ENCODE assay signal across 23 mouse cellular contexts in genomic region chr6:102586056-102586455, GRCm38 (mm10). TPM values are rescaled to one million over a fixed set of nuclear protein-coding genes. Genes with fewer than 3 reads are reported as not detected.
A peak's percentile ranks its signal among the peaks of the same experiment; 100 is the strongest.
DNase-seq lines count a peak whose midpoint lies in the region; TF ChIP-seq lines count a peak whose summit lies in the region.
"Had no signal": no experiment of that assay in that cellular context is flagged by ENCODE, and none has a peak within 500 bp of the region (broad histone marks: within the 10 kb centered on the region; RNA-seq: fewer than 3 reads in every experiment).

No protein-coding gene starts in this region.

- H3K9me3 ChIP-seq in CH12.LX (replicated peaks; ENCODE audit: low read length) (peaks cover 32% of the 10 kb centered on the region), ES-E14 (ENCODE audit: control insufficient read depth, insufficient read depth, low read depth, low read length) (0 out of 2 replicates have a peak, but pooled peaks cover 2% of the 10 kb centered on the region), MEL (replicated peaks; ENCODE audit: insufficient read depth, low read length) (no peaks in the 10 kb centered on the region)
- H3K9me3 ChIP-seq: G1E had no signal

- H3K4me3 ChIP-seq in CH12.LX (replicated peaks in 1 of 3; ENCODE audit: low read depth in 2 of 3, low read length in 2 of 3, poor library complexity in 1 of 3) (no peak overlapping the region), ES-E14 (ENCODE audit: insufficient read depth in 1 of 2, low read depth in 1 of 2, low read length in 2 of 2, poor library complexity in 1 of 2, severe bottlenecking in 1 of 2) (no peak overlapping the region), MEL (ENCODE audit: control insufficient read depth in 1 of 2, insufficient read depth in 1 of 2, low read depth in 2 of 2, low read length in 2 of 2) (no peak overlapping the region)

- no peaks in the 10 kb centered on the region for H3K79me2 ChIP-seq in CH12.LX (replicated peaks; ENCODE audit: control insufficient read depth, extremely low read depth, insufficient read depth, poor library complexity, severe bottlenecking)
- H3K79me2 ChIP-seq in MEL (ENCODE audit: control insufficient read depth, insufficient read depth, low read length, poor library complexity) = no peaks in the 10 kb centered on the region

- dilution Hi-C loops in CH12.LX (cut with MboI; ENCODE audit: extremely low pct_ligation_motif_present, extremely low pct_unique_long_range_greater_than_20kb, low sequenced_read_pairs) = no loop called here

- TF ChIP-seq POLR2A in CH12.LX (IDR thresholded peaks at IDR 0.05; ENCODE audit: low read depth, low read length) (no peak), MEL (IDR thresholded peaks at IDR 0.05; ENCODE audit: control insufficient read depth in 1 of 2, insufficient read depth in 1 of 2, low read depth in 1 of 2, low read length in 2 of 2, poor library complexity in 1 of 2) (no peak)

- no peak overlapping the region for H3K9ac ChIP-seq in CH12.LX (ENCODE audit: insufficient read depth, low read depth)
- H3K9ac ChIP-seq in ES-E14 (ENCODE audit: insufficient read depth, low read depth, low read length, poor library complexity, severe bottlenecking) = no peak overlapping the region
- no peak overlapping the region for H3K9ac ChIP-seq in MEL (ENCODE audit: control insufficient read depth, low read depth, low read length, poor library complexity, severe bottlenecking)

- TF ChIP-seq RAD21 in CH12.LX (IDR thresholded peaks at IDR 0.05; ENCODE audit: low read depth, low read length) (no peak), MEL (IDR thresholded peaks at IDR 0.05; ENCODE audit: low read depth, low read length) (no peak)

- DNase-seq in CH12.LX (ENCODE audit: extremely low read depth) = no peak
- no peak for DNase-seq in ES-E14 (ENCODE audit: low read depth, low spot score)
- no peak for DNase-seq in MEL (ENCODE audit: low read depth, low spot score)
- DNase-seq in gastrocnemius, postnatal 25 days = no peak
- no peak for DNase-seq in embryo, embryonic 9.5 days (ENCODE audit: extremely low spot score)
- DNase-seq in cerebellum, adult 11 months = no peak
- DNase-seq: adrenal gland, adult 2 months; adrenal gland, adult 8-10 months; adrenal gland, postnatal 10 days; adrenal gland, postnatal 14 days; adrenal gland, postnatal 25 days; adrenal gland, postnatal 36 days; B cell, adult 2 months; cerebellum, adult 11-12 months; cerebellum, adult 18-20 months; cerebellum, adult 2 months; cerebellum, adult 8-10 months; cerebellum, adult 9-10 months; cerebellum, adult 9-11 months had no signal

- H3K27ac ChIP-seq in CH12.LX (ENCODE audit: insufficient read depth, low read depth) (no peak overlapping the region), ES-E14 (ENCODE audit: insufficient read depth, low read depth, low read length, poor library complexity, severe bottlenecking) (no peak overlapping the region), MEL (ENCODE audit: control insufficient read depth, low read depth, low read length) (no peak overlapping the region)

- no peaks in the 10 kb centered on the region for H3K27me3 ChIP-seq in CH12.LX (replicated peaks)
- H3K27me3 ChIP-seq in MEL (ENCODE audit: control insufficient read depth in 1 of 2, insufficient read depth in 2 of 2, low read length in 2 of 2) = no peaks in the 10 kb centered on the region
- H3K27me3 ChIP-seq: Patski had no signal

- no peak overlapping the region for H3K4me2 ChIP-seq in CH12.LX (ENCODE audit: insufficient read depth, low read depth, poor library complexity, severe bottlenecking)

- no peaks in the 10 kb centered on the region for H3K36me3 ChIP-seq in CH12.LX (replicated peaks in 1 of 2; ENCODE audit: control insufficient read depth in 1 of 2, insufficient read depth in 1 of 2, low read length in 1 of 2)
- no peaks in the 10 kb centered on the region for H3K36me3 ChIP-seq in ES-E14 (ENCODE audit: control insufficient read depth, insufficient read depth, low read length, poor library complexity, severe bottlenecking)
- H3K36me3 ChIP-seq in MEL (ENCODE audit: control insufficient read depth in 1 of 2, insufficient read depth in 2 of 2, low read length in 2 of 2) = no peaks in the 10 kb centered on the region
- H3K36me3 ChIP-seq: G1E had no signal

- in situ Hi-C loops in CH12.LX (cut with MboI; ENCODE audit: low pct_ligation_motif_present, low pct_unique_long_range_greater_than_20kb, low sequenced_read_pairs) = no loop called here
- in situ Hi-C loops in ES-E14 (cut with MboI; ENCODE audit: low sequenced_read_pairs in 2 of 2, unreplicated experiment in 2 of 2) = no loop called here

- TF ChIP-seq EP300 in CH12.LX (IDR thresholded peaks at IDR 0.05; ENCODE audit: low read length) (no peak), MEL (IDR thresholded peaks at IDR 0.05; ENCODE audit: low read depth in 1 of 2, low read length in 2 of 2) (no peak)

- H3K4me1 ChIP-seq in CH12.LX (ENCODE audit: control insufficient read depth in 1 of 2, insufficient read depth in 2 of 2) (no peaks in the 10 kb centered on the region), ES-E14 (ENCODE audit: control insufficient read depth in 2 of 2, insufficient read depth in 2 of 2, low read length in 2 of 2, poor library complexity in 1 of 2) (no peaks in the 10 kb centered on the region), MEL (ENCODE audit: control insufficient read depth in 1 of 2, insufficient read depth in 2 of 2, low read length in 2 of 2) (no peaks in the 10 kb centered on the region)

- no peak for TF ChIP-seq CTCF in CH12.LX (conservative IDR thresholded peaks at IDR 0.05 in 1 of 2, IDR thresholded peaks at IDR 0.05 in 1 of 2; ENCODE audit: low read depth in 2 of 2, low read length in 2 of 2)
- no peak for TF ChIP-seq CTCF in MEL (IDR thresholded peaks at IDR 0.05 in 2 of 3, conservative IDR thresholded peaks at IDR 0.05 in 1 of 3; ENCODE audit: control insufficient read depth in 1 of 3, insufficient read depth in 1 of 3, low read depth in 2 of 3, low read length in 3 of 3, poor library complexity in 1 of 3, severe bottlenecking in 1 of 3)

TF ChIP-seq in CH12.LX, 34 proteins besides CTCF, POLR2A, EP300 and RAD21:
- TF ChIP-seq MAFK (IDR thresholded peaks at IDR 0.05; ENCODE audit: insufficient replicate concordance, low read length) (peak; percentile 66), MXI1 (IDR thresholded peaks at IDR 0.05; ENCODE audit: low read depth, low read length) (no peak)

TF ChIP-seq in ES-E14, 5 proteins besides CTCF, POLR2A, EP300 and RAD21:
- peak; percentile 87 for TF ChIP-seq MAFK (IDR thresholded peaks at IDR 0.05; ENCODE audit: insufficient read depth, low read depth, low read length)
- no peak for TF ChIP-seq ZC3H11A (IDR thresholded peaks at IDR 0.05; ENCODE audit: borderline replicate concordance, low read depth, low read length)
- TF ChIP-seq HCFC1 (IDR thresholded peaks at IDR 0.05; ENCODE audit: borderline replicate concordance, insufficient read depth, low read length) = no peak

TF ChIP-seq in MEL, 35 proteins besides CTCF, POLR2A, EP300 and RAD21:
- peak; percentile 84 for TF ChIP-seq MAFK (IDR thresholded peaks at IDR 0.05; ENCODE audit: borderline replicate concordance, low read depth, low read length)
- no peak for TF ChIP-seq MAX (IDR thresholded peaks at IDR 0.05; ENCODE audit: low read length)
- TF ChIP-seq USF2 (IDR thresholded peaks at IDR 0.05; ENCODE audit: borderline replicate concordance in 1 of 2, insufficient read depth in 1 of 2, low read depth in 1 of 2, low read length in 2 of 2) = no peak

RNA-seq across cellular contexts. Expression of gene Cntn3, which starts 13.2 kb away (rescaled TPM):
- total RNA-seq in CH12.LX (2012; rRNA removed) (not detected in 2 replicates), CH12.LX (2014; rRNA removed) (not detected in 2 replicates), ES-E14 (2012; rRNA removed) (0.27 and 0.32 TPM in 2 replicates), MEL (2012; rRNA removed) (0.85 and 0.98 TPM in 2 replicates)
- polyA plus RNA-seq in CH12.LX (2012; ENCODE audit: insufficient read length, low read depth) (not detected in 2 replicates), MEL (2012; ENCODE audit: insufficient read depth in 1 of 2, insufficient read length in 2 of 2, low read depth in 1 of 2, low replicate concordance in 2 of 2, missing spikeins in 1 of 2) (1 to 10 TPM in 1 of 2 experiments, not detected in 1; 1.1 TPM)
- not detected for total RNA-seq in gastrocnemius, postnatal 25 days (2021)
- total RNA-seq: G1E had no signal
- polyA plus RNA-seq: activated CD4-positive, CD25-positive, alpha-beta regulatory T cell, adult 4 months; adrenal gland, adult 2 months; CD4-positive, CD25-positive, alpha-beta regulatory T cell, adult 4 months; G1E had no signal

Comparison
In these comparisons a context has a peak if more than half of its experiments do, and no peak if none do; other contexts are left out.
1. Of the 35 proteins assayed by ChIP-seq in both MEL and CH12.LX: peak only in MEL: none; only in CH12.LX: none; in both: MAFK; in neither: 34.